Comparison of ENCODE assay signal across 10 mouse cellular contexts in the genomic region with DNA sequence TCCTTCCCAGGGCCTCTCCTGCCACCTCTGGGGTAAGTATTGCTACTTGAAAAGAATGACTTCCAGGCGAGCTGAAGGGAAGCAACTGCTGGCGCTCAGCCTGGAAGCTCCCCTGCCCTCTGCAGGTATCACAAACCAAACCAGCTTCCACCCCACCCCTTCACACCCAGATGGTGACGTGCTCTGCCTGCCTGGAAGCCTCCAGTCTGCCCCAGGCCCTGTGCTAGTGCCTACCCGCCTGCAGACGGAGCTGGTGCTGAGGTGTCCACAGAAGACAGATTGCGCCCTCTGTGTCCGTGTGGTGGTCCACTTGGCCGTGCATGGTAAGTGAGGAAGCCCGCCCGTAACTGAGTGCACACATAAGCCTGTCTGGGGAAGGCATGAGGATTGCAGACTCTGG. TPM values are rescaled to one million over a fixed set of nuclear protein-coding genes. Genes with fewer than 3 reads are reported as not detected.
DNase-seq lines count a peak whose midpoint lies in the region; ATAC-seq and TF ChIP-seq lines count a peak whose summit lies in the region.
"Had no signal": no experiment of that assay in that cellular context is flagged by ENCODE, and none has a peak within 500 bp of the region (broad histone marks: within the 10 kb centered on the region; RNA-seq: fewer than 3 reads in every experiment).

No protein-coding gene starts in this region.

- peak overlapping the region; percentile 10; the same call in 1 of the 2 replicates for H3K9ac ChIP-seq in kidney, postnatal 0 days (ENCODE audit: low read depth, low read length)
- H3K9ac ChIP-seq in intestine, embryonic 16.5 days (ENCODE audit: low read depth, low read length): peak overlapping the region; percentile 74
- H3K9ac ChIP-seq: liver, embryonic 14.5 days had no signal

- no peaks in the 10 kb centered on the region for H3K27me3 ChIP-seq in kidney, postnatal 0 days (ENCODE audit: insufficient read depth, low read length)
- no peaks in the 10 kb centered on the region for H3K27me3 ChIP-seq in C2C12 (ENCODE audit: control insufficient read depth, insufficient read depth, insufficient read length)
- H3K27me3 ChIP-seq in intestine, embryonic 16.5 days (replicated peaks; ENCODE audit: control insufficient read depth, insufficient read depth, low read length): no peaks in the 10 kb centered on the region

- H3K79me3 ChIP-seq in C2C12 (ENCODE audit: low read depth): peaks cover 1% of the 10 kb centered on the region

- TF ChIP-seq CTCF in kidney, postnatal 0 days (IDR thresholded peaks at IDR 0.05; ENCODE audit: low read depth): peak; percentile 12; the same call in 1 of the 2 replicates
- no peak for TF ChIP-seq CTCF in C2C12 (IDR thresholded peaks at IDR 0.05; ENCODE audit: control insufficient read depth, insufficient read depth, insufficient read length)

- peak overlapping the region; percentile 36; the same call in 1 of the 2 replicates for H3K4me3 ChIP-seq in kidney, postnatal 0 days (replicated peaks; ENCODE audit: low read depth, low read length)
- peak overlapping the region; percentile 39 for H3K4me3 ChIP-seq in C2C12 (ENCODE audit: insufficient read depth, poor library complexity, severe bottlenecking)
- peak overlapping the region; percentile 47 for H3K4me3 ChIP-seq in intestine, embryonic 16.5 days (ENCODE audit: low read length)

- H3K79me2 ChIP-seq in C2C12 (ENCODE audit: control insufficient read depth, insufficient read depth): no peaks in the 10 kb centered on the region

- H3K36me3 ChIP-seq in kidney, postnatal 0 days (ENCODE audit: insufficient read depth, low read length): no peaks in the 10 kb centered on the region
- no peaks in the 10 kb centered on the region for H3K36me3 ChIP-seq in C2C12 (ENCODE audit: control insufficient read depth, insufficient read depth)
- no peaks in the 10 kb centered on the region for H3K36me3 ChIP-seq in intestine, embryonic 16.5 days (ENCODE audit: control insufficient read depth, insufficient read depth, low read length)

- no peaks in the 10 kb centered on the region for H3K9me3 ChIP-seq in kidney, postnatal 0 days (replicated peaks; ENCODE audit: low read length)
- H3K9me3 ChIP-seq in intestine, embryonic 16.5 days (ENCODE audit: control insufficient read depth, low read length): no peaks in the 10 kb centered on the region

- peak; percentile 24 to 35 for DNase-seq in cerebellum, postnatal 10 days
- DNase-seq in cerebellum, adult 8-10 months: no peak
- no peak for DNase-seq in kidney, postnatal 0 days (ENCODE audit: low spot score)
- DNase-seq in kidney, adult 11 months: no peak
- DNase-seq in layer of hippocampus, adult 18-20 months (ENCODE audit: low spot score in 2 of 2): no peak
- no peak for DNase-seq in layer of hippocampus, postnatal 10 days (ENCODE audit: low spot score in 2 of 2)

- peak overlapping the region; percentile 59 for H3ac ChIP-seq in C2C12 (ENCODE audit: control insufficient read depth, insufficient read length, low read depth)

- peak overlapping the region; percentile 82 for H3K27ac ChIP-seq in kidney, postnatal 0 days
- H3K27ac ChIP-seq in intestine, embryonic 16.5 days (ENCODE audit: low read length): peak overlapping the region; percentile 65
- H3K27ac ChIP-seq: liver, embryonic 14.5 days had no signal

- peaks cover 26% of the 10 kb centered on the region; the same call in 1 of the 2 replicates for H3K4me1 ChIP-seq in kidney, postnatal 0 days (replicated peaks; ENCODE audit: insufficient read depth, low read length)
- peaks cover 34% of the 10 kb centered on the region for H3K4me1 ChIP-seq in intestine, embryonic 16.5 days (ENCODE audit: control insufficient read depth, insufficient read depth, low read length)

- WGBS in kidney, postnatal 0 days: 70% methylated on average over 10 of the region's 10 CpGs
- 71% methylated on average over 10 of the region's 10 CpGs for WGBS in intestine, embryonic 16.5 days

- H3K4me2 ChIP-seq in kidney, postnatal 0 days (ENCODE audit: low read length): peak overlapping the region; percentile 77
- H3K4me2 ChIP-seq in intestine, embryonic 16.5 days (ENCODE audit: low read depth, low read length): peak overlapping the region; percentile 72

- ATAC-seq in kidney, postnatal 0 days (replicated peaks; ENCODE audit: low FRiP score, low read depth): no peak
- ATAC-seq in intestine, embryonic 16.5 days: 0 out of 2 replicates have a peak, but pooled peaks have one; percentile 3
- ATAC-seq: activated CD4-positive, CD25-positive, alpha-beta regulatory T cell, adult 4 months had no signal

TF ChIP-seq in C2C12, 6 proteins besides CTCF, POLR2A, EP300 and RAD21:
- no peak for TF ChIP-seq CEBPB (IDR thresholded peaks at IDR 0.05; ENCODE audit: low read depth)
- no peak for TF ChIP-seq MYOG (IDR thresholded peaks at IDR 0.05; ENCODE audit: control insufficient read depth, extremely low read depth, insufficient read length)
- TF ChIP-seq FOSL1 (IDR thresholded peaks at IDR 0.05; ENCODE audit: insufficient read depth, low read length, poor library complexity, severe bottlenecking): no peak
- TF ChIP-seq MYOD1 (IDR thresholded peaks at IDR 0.05; ENCODE audit: control insufficient read depth, insufficient read length, low read depth): no peak
- no peak for TF ChIP-seq MAX (IDR thresholded peaks at IDR 0.05)
- no peak for TF ChIP-seq USF1 (IDR thresholded peaks at IDR 0.05; ENCODE audit: low read depth)

RNA-seq across cellular contexts. Expression of a gene that starts 0.8 kb away (rescaled TPM):
- polyA plus RNA-seq in kidney, postnatal 0 days (2015; fragmentation: Nextera tagmentation; extraction: Ambion mirVana): 28.0 and 28.8 TPM in 2 replicates
- 36.2 TPM for polyA plus RNA-seq in C2C12 (2012; fragmentation: generic; extraction: Trizol)
- 34.6 and 38.0 TPM in 2 replicates for polyA plus RNA-seq in intestine, embryonic 16.5 days (2015; fragmentation: Nextera tagmentation; extraction: Ambion mirVana)
- 1 to 10 TPM; 4.1 to 4.2 TPM for total RNA-seq in layer of hippocampus, adult 18-20 months (2021)
- 1 to 10 TPM; 4.8 to 5.6 TPM for total RNA-seq in layer of hippocampus, postnatal 10 days (2021)
- polyA plus RNA-seq: activated CD4-positive, CD25-positive, alpha-beta regulatory T cell, adult 4 months had no signal

RNA-seq across cellular contexts. Expression of a gene that starts 11.0 kb away (rescaled TPM):
- 25.7 and 28.7 TPM in 2 replicates for polyA plus RNA-seq in kidney, postnatal 0 days (2015; fragmentation: Nextera tagmentation; extraction: Ambion mirVana)
- 16.4 TPM for polyA plus RNA-seq in C2C12 (2012; fragmentation: generic; extraction: Trizol)
- 20.6 and 22.9 TPM in 2 replicates for polyA plus RNA-seq in intestine, embryonic 16.5 days (2015; fragmentation: Nextera tagmentation; extraction: Ambion mirVana)
- 100 to 1,000 TPM; 106 to 111 TPM for total RNA-seq in layer of hippocampus, adult 18-20 months (2021)
- total RNA-seq in layer of hippocampus, postnatal 10 days (2021): 10 to 100 TPM; 80.0 to 92.3 TPM

RNA-seq across cellular contexts. Expression of a gene that starts 13.8 kb away (rescaled TPM):
- polyA plus RNA-seq in kidney, postnatal 0 days (2015; fragmentation: Nextera tagmentation; extraction: Ambion mirVana): 10.9 and 11.1 TPM in 2 replicates
- not detected for polyA plus RNA-seq in C2C12 (2012; fragmentation: generic; extraction: Trizol)
- 7.7 and 9.5 TPM in 2 replicates for polyA plus RNA-seq in intestine, embryonic 16.5 days (2015; fragmentation: Nextera tagmentation; extraction: Ambion mirVana)
- total RNA-seq in layer of hippocampus, adult 18-20 months (2021): under 1 TPM in 1 of 2 experiments, not detected in 1; 0.18 TPM
- under 1 TPM; 0.55 to 0.60 TPM for total RNA-seq in layer of hippocampus, postnatal 10 days (2021)

RNA-seq across cellular contexts. Expression of a gene that starts 29.7 kb away (rescaled TPM):
- 0.52 and 0.55 TPM in 2 replicates for polyA plus RNA-seq in kidney, postnatal 0 days (2015; fragmentation: Nextera tagmentation; extraction: Ambion mirVana)
- polyA plus RNA-seq in C2C12 (2012; fragmentation: generic; extraction: Trizol): 0.04 TPM
- polyA plus RNA-seq in intestine, embryonic 16.5 days (2015; fragmentation: Nextera tagmentation; extraction: Ambion mirVana): 0.22 and 0.42 TPM in 2 replicates
- 10 to 100 TPM; 50.5 to 55.0 TPM for total RNA-seq in layer of hippocampus, adult 18-20 months (2021)
- total RNA-seq in layer of hippocampus, postnatal 10 days (2021): 10 to 100 TPM; 36.7 to 39.7 TPM
- polyA plus RNA-seq: liver, embryonic 14.5 days had no signal

RNA-seq across cellular contexts. Expression of a gene that starts 29.7 kb away (rescaled TPM):
- 111 and 114 TPM in 2 replicates for polyA plus RNA-seq in kidney, postnatal 0 days (2015; fragmentation: Nextera tagmentation; extraction: Ambion mirVana)
- 76.4 TPM for polyA plus RNA-seq in C2C12 (2012; fragmentation: generic; extraction: Trizol)
- 82.6 and 89.7 TPM in 2 replicates for polyA plus RNA-seq in intestine, embryonic 16.5 days (2015; fragmentation: Nextera tagmentation; extraction: Ambion mirVana)
- 10 to 100 TPM; 40.7 to 47.7 TPM for total RNA-seq in layer of hippocampus, adult 18-20 months (2021)
- 10 to 100 TPM; 42.9 to 44.1 TPM for total RNA-seq in layer of hippocampus, postnatal 10 days (2021)

Comparison
In these comparisons a context has a peak if more than half of its experiments do, and no peak if none do; other contexts are left out.
1. DNase-seq: peak in cerebellum, postnatal 10 days (2 of 2); none in cerebellum, adult 8-10 months (single experiment), kidney, postnatal 0 days (single experiment), kidney, adult 11 months (single experiment), layer of hippocampus, adult 18-20 months (0 of 2) and layer of hippocampus, postnatal 10 days (0 of 2).
2. Peak in every context shown above with its lines, with median percentiles within 50 percentile points of each other: H3K4me3 ChIP-seq.